Mouse (Mus musculus) erythroid progenitor cell, adult 5-6 weeks (primary cell): Measurements from ENCODE around the gene Ppp2r2d. TPM values are rescaled to one million over a fixed set of nuclear protein-coding genes. Genes with fewer than 3 reads are reported as not detected.
A peak's percentile ranks its signal among the peaks of the same experiment; 100 is the strongest.

ENCODE experiments used
- ATAC-seq: replicated peaks from 2 replicates; pipeline ENCODE4 v1.8.0; 2016; ENCODE audit warnings: moderate number of reproducible peaks, mild to moderate bottlenecking, moderate TSS enrichment, inconsistent platforms; ENCODE audit not compliant: poor library complexity, low FRiP score, severe bottlenecking
- total RNA-seq, 2 experiments: library from RNA; stranded (forward) in 1 of 2; stranded (reverse) in 1 of 2; fragments of 150-400 nt in 1 of 2; fragments of 186-747, 209-891 nt in 1 of 2; gene quantifications; 2 replicates each; pipeline versions ENCODE4 v1.2.3 to v1.2.4; 2015 to 2017; ENCODE audit warnings: low replicate concordance in 2 of 2

Ppp2r2d gene
- total RNA-seq, 2 experiments from 2014 or later: 24.7 to 28.1 TPM

- no peak for ATAC-seq
Measured at GRCm38 (mm10) chr7:138910193-138910562, 64.3 kb downstream of the Ppp2r2d start.

GRCm38 (mm10) chr7:138913616-138914015 is 67.7 kb downstream of the Ppp2r2d start:
- ATAC-seq: no peak

- ATAC-seq: 0 out of 2 replicates have a peak, but pooled peaks have one; percentile 30
Measured at GRCm38 (mm10) chr7:138919156-138919944, 73.5 kb downstream of the Ppp2r2d start.

- no peak for ATAC-seq
Measured at GRCm38 (mm10) chr7:138921611-138922010, 75.7 kb downstream of the Ppp2r2d start.

GRCm38 (mm10) chr7:138923756-138924425 is 78.0 kb downstream of the Ppp2r2d start:
- no peak for ATAC-seq

GRCm38 (mm10) chr7:138928456-138928855 is 82.6 kb downstream of the Ppp2r2d start:
- ATAC-seq: no peak

Other genes starting within 250 kb of the Ppp2r2d start
- 8.6 and 13.8 TPM in 2 replicates for gene Mapk1ip1, start 194 bp downstream of the Ppp2r2d start, total RNA-seq (2015; ENCODE audit: low replicate concordance)
- gene Mapk1ip1, start 194 bp downstream of the Ppp2r2d start, total RNA-seq (2017; ENCODE audit: low replicate concordance): 7.1 TPM in 1 of 2 replicates, not detected in the other
- gene Bnip3, start 63.4 kb downstream of the Ppp2r2d start, total RNA-seq (2015; ENCODE audit: low replicate concordance): 0.72 and 9.2 TPM in 2 replicates
- 0.64 and 5.5 TPM in 2 replicates for gene Bnip3, start 63.4 kb downstream of the Ppp2r2d start, total RNA-seq (2017; ENCODE audit: low replicate concordance)
- gene Jakmip3, start 94.7 kb downstream of the Ppp2r2d start, total RNA-seq (2015; ENCODE audit: low replicate concordance): not detected in 2 replicates
- not detected in 2 replicates for gene Jakmip3, start 94.7 kb downstream of the Ppp2r2d start, total RNA-seq (2017; ENCODE audit: low replicate concordance)
- not detected in 2 replicates for gene Dpysl4, start 239.9 kb downstream of the Ppp2r2d start, total RNA-seq (2015; ENCODE audit: low replicate concordance)
- not detected in 2 replicates for gene Dpysl4, start 239.9 kb downstream of the Ppp2r2d start, total RNA-seq (2017; ENCODE audit: low replicate concordance)